Mouse (Mus musculus): ENCODE measurements around the gene Atp2b2.

Atp2b2 gene

DNA sequence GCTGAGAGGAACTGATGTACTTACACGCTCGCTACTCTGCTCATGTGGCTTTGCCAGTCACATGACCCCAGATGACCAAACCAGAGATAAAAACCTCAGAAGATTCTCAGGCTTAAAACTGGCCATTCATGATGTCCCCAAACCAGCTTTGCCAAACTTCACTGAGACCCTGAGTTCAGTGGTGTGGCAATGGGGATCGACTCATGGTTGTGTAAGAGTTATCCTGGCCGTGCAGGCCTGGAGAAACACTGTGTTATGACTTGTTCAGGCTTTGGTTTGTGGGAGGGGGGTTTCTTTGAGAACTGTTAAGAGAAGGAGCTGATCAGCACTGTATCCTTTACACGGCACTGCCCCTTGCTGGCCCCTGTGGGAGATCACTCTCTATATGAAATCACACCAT is 250.0 kb downstream of the Atp2b2 start:
- CTCF ChIA-PET = no interaction called here

DNA sequence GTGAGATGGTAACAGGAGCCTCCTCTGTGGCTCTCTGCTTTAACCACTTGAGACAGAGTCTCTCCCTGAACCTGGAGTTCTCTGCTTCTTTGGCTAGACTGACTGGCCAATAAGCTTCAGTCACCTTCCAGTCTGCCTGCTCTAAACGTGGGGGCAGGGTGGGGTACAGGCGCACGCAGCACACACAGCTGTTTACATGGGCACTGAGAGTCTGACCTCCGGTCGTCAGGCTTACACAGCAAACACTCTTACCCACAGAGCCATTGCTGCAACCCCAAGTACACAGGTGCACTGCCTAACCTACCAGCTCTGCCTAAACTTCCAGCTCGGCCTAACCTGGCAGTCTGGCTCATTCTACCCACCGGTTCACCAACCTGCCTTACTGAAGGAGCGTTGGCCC is 251.4 kb downstream of the Atp2b2 start:
- CTCF ChIA-PET = no interaction called here

DNA sequence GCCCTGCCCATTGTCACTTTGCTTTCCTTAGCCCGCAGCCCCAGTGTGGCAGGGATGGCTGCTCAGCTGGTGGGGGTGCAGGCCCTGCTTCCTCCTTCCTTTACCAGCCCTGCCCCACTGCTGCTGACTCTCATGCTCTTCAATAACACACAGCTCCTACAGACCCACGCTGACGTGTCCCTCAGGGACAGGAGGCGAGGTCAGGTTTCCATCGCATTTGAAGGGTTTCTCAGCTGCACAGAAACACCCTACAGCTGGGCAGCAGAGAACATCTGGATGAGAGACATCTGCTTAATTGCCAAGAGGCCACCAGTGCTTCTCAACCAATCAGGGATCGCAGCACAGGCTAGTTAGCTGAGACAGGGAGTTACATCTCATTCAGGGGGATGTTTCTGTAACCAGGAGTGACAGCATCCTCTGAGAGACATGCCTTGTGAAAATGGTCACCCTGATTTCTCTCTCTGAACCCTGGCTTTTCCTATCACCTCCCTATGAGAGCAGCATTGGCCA is 254.9 kb downstream of the Atp2b2 start:
- CTCF ChIA-PET = interaction anchor here (0.6 kb wide), 1 partner anchor 91 kb away, joined by 5 read pairs; the partner anchor contains the start of gene Tatdn2

DNA sequence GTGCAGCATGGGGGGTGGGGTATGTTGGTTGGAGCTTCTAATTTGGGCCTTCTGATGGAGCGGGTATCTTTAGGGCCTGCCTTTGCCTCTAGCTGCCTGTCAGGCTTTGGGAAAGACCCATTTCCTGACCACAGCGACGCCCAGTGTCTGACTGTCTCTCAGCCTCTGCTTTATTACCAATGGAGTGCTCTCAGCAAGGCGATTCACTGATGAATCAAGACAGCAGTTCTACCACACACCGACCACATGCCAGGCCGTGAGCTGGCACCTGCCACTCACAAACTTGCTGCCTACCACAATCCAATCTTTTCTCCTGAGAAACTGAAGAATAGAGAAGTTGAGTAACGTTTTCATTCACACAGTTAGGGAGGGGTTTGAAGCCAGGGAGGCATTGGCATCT is 256.8 kb downstream of the Atp2b2 start:
- CTCF ChIA-PET = no interaction called here

DNA sequence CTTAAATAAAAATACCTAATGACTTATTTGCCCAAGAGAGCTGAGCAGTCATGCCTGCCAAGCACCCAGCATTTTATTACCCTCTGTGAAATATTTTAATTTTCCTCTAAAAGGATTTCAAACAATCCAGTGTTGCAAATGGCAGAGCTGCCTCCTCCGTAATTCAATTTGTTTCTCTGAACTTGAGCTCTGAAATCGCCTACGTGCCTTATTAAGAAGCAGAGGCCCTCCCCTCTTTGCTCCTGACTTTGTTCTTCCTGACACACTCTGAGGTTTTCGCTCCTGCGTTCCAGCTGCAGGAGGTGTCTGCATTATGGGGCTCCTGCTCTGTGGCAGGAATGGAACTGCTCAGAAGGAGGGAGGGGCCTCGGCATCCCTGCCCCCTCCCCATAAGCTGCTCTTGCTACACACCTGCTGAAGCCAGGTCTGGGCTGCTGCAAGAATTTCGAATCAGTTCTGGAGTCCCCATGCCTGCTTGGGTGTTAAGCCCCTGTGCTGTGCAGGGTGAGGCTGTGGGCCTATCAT is 264.1 kb downstream of the Atp2b2 start:
- CTCF ChIA-PET = no interaction called here

DNA sequence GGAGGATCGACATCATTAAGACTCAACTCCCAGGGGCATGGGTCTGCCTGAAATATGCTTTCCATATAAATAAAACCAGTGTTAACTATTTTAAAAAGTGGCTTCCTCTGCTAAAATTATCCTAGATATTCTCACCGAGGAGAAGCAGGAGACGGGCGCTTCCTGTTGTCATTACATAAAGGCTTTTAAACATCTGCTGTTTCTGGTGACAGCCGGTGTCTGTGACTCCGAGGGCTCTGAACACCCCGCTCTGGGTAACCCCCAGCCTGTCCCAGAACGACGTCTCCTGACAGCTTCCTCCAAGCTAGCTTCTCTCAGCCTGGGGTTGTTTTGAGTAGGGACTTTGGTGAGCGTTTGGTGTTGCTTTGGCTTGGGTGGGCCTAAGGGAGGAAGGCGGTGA is 273.6 kb downstream of the Atp2b2 start:
- CTCF ChIA-PET = no interaction called here

DNA sequence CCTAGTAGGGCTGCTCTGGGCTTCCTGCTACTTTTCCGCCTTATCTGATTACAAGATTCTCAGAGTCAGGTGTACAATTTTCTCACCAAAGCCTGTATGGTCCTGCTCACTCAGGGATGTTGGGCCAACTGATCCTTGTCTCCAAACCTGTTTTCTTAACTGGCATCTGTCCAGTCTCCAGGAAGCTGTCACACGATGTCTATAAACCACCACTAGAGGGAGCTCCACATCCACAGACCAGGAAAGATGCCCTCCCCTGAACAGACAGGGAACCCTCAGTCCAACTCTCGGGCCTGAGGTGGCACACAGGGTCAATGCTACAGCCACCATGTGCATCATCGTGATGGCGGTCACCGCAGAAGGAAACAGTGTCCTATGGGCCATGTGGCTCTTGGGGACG is 280.8 kb downstream of the Atp2b2 start:
- CTCF ChIA-PET = no interaction called here

DNA sequence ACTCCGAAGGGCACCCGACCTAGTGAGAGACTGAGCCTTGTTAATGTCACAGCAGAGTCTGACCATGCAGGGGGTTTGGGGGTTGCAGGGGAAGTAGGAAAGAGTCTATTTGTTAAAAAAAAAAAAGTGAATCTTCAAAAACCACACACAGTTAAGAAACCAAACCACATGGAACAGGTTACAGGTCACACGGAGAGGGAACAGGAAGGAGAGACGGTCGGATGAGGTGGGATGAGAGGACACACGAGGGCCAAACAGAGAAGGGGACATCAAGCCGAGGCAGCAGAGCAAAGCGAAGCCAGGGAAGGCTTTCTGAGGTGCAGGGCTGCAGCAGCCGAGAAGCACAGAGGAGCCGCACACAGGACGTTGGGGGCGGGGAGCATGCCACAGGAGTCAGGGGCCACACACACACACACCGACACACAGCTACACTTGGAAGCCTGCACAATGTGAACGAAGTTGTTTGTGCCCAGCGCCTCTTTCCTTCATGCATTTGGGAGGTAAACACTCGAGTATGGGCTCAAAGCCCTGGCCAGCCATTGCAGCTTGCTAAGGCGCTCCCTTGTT is 293.2 kb downstream of the Atp2b2 start:
- CTCF ChIA-PET = no interaction called here

DNA sequence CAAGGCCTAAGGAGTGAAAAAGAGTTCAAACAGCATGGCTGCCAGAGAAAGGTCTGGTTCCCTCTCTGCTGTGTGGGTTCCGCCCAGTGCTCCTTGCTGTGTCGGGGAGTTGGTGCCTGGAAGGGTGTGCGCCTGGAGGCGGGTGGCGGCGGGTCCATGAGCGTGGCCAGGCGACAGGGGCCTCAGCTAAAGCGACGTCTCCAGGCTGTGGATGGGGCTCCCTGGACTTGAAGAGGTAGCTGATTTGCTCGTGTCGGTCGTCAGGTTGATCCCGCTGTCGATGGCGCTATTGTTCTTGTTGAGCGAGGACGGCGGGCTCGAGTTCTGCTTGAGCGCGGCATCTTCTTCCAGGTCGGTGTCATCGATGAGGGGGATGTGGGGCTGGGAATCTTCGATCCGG is 294.1 kb downstream of the Atp2b2 start:
- CTCF ChIA-PET = no interaction called here

DNA sequence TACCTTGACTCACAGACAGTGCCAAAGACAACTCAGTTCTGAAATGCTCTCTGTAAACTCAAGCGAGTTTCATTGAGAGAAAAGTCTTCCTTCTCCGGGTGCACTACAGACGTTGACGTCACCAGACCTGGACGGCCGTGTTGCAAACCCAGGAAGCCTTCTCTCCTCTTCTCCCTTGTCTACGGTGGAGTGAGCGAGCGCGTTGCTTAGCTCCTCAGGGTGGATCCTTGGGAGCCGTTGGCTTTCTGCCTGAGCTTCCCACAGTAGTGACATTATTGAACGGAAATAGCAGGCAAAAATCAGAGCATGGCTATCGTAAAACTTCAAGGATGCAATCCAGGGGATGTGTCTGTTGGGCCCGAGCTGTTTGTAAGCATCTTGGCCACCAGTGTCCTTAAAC is 295.1 kb downstream of the Atp2b2 start:
- CTCF ChIA-PET = no interaction called here

DNA sequence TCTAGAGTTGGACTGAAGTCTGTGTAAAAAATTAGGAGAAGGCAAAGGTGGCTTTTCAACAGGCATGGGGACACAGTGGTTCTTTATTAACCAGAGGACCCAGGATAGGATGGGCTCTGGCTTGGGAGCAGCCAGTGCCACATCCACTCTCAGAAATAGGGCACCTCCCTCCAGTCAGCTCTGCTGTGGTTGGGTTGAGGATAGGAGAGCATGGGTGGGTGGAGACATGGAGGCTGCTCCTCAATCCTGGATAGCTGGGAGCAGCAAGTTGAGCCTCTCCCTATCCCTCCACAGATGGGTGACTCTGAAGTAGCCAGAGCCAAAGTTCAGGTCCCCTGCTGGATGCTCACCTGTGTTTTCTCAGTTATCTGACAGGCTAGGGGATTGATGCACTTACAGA is 297.3 kb downstream of the Atp2b2 start:
- CTCF ChIA-PET = no interaction called here

DNA sequence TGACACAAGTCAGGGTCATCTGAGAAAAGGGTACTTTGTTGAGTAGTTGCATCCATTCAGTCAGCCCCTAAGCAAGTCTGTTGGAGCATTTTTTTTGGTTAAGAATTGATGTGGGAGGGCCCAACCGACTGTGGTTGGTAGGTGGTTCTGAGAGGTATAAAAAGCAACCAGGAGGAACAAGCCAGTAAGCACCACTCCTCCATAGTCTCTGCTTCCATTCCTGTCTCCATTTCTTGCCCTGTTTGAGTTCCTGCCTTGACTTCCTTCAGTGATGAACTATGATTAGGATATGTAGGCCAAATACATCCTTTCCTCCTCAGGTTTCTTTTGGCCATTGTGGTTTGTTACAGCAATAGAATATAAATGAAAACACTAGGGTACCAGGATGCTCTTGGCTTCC is 299.3 kb downstream of the Atp2b2 start:
- CTCF ChIA-PET = no interaction called here

DNA sequence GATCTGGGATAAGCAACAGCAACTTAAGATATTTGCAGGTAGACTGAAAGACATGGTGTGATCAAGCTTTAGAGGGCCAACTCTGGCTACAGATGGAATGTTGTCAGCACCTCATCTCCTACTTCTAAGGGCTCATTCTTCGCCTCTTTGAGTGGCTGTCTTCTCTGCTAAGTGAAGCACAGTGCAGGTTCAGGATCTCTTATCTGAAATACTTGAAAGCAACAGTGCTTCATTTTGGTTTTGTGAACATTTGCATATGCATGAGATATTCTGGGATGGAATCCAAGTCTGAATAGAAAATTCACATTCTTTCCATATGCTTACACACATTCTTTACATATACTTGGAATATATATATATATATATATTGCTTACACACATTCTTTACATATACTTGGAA is 300.1 kb downstream of the Atp2b2 start:
- CTCF ChIA-PET = no interaction called here

DNA sequence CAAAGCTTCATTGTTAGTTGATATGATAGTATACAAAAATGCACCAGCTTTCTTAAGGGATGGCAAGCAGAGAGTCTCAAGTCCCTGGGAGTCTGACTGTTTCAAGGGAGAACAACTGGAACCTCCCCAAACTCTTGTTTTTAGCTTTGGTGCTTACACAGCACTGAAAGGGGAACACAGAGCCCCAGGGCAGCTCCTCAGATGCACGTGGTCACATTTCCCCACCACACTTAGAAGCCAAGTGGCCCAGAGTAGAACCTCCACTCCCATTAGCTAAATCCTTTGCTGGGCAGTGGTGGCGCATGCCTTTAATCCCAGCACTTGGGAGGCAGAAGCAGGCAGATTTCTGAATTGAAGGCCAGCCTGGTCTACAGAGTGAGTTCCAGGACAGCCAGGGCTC is 301.0 kb downstream of the Atp2b2 start:
- CTCF ChIA-PET = no interaction called here

DNA sequence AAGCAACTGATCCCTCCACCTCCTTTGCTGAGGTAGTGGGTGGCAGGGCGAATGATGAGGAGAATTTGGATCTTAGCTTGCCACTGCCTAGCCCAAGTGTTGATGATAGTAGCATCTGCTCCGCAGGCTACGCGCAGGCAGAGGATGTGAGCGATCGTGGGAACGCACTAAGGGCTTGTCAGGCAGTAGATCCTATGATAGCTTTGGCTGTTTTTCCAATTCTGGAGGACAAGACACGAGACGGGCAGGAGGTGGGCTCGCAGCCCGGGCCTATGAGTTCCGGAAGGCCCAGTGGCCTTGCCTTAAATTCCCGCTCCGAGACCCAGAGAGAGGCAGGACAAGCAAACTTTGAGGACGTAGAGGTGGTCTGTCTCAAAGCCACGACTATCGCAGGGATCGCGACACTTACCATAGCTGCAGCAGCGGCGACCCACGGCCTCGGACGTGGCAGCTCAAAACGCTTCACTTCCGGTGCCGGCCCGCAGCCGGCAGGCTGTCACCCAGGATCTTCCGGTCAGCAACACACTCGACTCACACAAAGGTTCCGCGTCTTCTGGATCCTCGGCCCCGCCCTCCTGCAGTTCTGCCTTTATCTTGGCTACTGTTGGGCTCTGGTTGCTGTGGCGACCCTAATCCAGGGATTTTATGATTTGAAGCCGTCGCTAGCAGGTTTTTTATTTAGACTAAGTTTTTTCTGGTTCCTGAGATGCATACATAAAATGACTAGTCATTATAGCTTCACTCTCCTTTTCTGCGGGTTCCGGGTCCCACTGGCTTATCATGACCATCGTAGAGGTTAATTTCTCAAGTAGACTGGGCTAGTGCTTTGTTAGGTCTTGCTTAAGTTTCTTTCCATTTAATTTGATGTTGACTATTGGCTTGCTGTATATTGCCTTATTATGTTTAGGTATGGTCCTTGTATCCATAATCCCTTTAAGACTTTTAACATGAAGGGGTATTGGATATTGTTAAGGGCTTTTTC is 301.9 kb downstream of the Atp2b2 start, which contains the start of gene Sec13:
Gene Sec13, minus strand, starts transcription at position 508 of the 982 bp plus-strand sequence.
- CTCF ChIA-PET = no interaction called here

DNA sequence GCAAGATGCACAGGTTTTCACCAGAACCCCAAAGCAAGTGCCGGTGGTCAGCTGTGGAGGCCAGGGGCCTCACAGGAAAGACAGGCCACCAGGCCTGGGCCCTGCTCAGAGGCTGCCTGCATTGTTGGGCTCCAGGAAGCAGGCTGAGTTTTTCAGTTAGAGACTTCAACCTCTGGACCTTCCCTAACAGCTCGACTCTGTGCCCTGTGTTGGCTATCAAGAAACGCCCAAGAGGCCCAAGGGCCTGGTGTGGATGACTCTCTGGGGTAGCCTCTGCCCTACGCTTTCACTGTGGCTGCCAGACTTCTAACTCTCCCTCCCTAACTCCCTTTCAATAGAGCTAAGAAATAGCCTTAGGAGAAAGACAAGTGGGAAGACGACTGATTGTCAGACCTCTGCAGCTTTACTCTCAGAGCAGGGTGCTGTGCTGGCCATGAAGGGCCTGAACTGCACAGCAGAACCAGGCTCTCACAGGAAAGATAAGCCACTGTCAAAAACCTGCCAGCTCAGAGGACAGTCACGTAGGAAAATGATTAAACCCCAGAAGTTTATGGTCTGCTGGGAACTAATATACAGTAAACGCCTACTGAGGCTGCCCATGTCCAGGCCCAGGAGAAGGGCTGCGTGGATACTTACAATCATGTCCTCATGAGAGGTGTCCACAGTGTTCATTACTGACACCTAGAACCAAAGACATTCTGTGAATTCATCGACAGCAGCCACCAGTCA is 304.9 kb downstream of the Atp2b2 start:
- CTCF ChIA-PET = interaction anchor here (0.6 kb wide), 1 partner anchor 114 kb away, joined by 3 read pairs; no protein-coding TSS in a partner anchor

DNA sequence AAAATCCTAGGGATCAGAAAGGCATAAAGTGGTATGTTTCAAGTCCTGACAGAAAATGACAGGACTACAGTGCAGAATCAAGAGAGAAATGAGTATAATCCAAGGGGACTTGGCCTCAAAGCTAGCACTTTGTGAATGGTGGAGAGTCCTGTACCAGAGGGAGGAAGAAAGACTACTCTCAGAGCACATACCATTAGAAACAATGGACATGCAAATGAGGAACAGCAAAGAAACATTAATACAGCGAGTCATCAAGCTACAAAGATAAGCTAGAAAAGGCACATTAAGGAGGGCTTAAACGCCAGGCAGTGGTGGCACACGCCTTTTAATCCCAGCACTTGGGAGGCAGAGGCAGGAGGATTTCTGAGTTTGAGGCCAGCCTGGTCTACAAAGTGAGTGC is 311.1 kb downstream of the Atp2b2 start:
- CTCF ChIA-PET = no interaction called here

DNA sequence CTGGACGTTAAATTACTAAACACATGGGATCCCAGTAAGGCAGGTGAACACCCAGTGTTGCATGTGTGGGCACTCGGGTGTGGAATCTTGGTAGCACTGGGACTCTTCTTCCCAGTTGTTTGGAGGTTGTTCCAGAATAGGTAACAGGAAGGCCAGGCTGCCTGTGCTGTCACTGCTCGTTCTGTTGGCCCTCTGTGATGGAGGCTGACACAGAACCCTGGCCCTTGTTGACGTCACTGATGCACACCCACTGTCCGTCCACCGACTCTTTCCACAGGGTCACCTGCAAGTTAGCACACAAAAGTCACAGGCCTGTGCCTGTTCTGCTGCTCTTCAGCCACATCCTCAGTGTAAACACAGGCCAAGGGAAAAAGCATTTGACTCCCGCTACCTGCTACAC is 314.2 kb downstream of the Atp2b2 start:
- CTCF ChIA-PET = no interaction called here

DNA sequence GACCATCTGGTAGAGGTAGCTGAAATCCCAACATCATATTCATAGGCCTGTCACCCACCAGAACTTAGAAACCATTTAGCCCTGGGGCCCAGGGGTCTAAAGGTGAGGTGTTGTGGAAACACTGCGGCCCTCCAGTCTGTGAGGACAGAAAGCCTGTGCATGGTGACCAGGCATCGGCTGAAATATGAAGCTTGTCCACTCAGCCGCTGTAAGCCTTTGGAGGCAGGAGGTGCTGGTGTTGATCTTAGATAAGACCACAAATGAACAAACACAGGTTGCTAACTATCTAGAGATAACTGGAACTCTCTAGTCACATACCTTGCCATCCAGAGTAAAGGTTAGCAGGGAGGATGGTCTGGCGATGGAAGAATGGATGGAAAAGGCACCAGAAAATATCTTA is 321.4 kb downstream of the Atp2b2 start:
- CTCF ChIA-PET = no interaction called here

DNA sequence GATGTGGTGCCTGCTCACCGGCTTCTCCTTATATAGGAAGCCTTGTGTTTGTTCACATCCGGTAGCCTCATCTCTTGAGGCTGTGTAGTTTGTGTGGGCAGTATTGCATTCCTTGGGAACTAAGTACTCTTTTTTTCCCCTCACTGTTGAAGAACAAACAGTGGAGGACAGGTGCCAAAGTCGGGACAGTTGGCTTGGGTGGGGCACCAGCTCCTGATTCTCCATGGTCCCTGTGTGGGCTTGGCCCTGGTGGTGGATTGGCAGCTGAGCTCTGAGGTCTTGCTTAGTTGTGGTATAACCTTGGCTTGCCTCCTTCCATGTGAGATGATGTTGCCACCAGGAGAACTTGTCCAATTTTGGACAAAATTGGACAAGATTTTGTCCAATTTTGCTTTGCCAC is 322.5 kb downstream of the Atp2b2 start, which contains the start of gene Ghrl:
Gene Ghrl, minus strand, starts transcription at position 3 of the 400 bp plus-strand sequence.
- CTCF ChIA-PET = no interaction called here

DNA sequence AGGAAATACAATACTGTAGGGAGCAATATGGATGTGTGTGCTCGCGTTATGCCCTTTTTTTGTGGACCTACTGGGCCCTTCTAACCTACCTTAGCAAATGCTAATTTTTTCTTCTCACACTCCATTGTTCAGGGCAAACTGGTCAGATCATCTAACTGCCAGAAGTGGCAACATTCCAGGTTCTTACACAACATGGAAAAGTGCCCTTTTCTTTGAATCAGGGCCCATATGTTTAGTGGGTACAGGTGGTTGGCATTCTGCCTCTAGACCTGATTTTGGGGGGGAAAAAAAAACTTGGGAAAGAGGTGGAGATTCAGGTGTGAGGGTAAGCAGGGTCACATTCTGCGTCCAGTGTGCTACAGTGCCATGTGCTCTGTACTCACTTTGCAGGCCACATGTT is 324.9 kb downstream of the Atp2b2 start:
- CTCF ChIA-PET = no interaction called here

DNA sequence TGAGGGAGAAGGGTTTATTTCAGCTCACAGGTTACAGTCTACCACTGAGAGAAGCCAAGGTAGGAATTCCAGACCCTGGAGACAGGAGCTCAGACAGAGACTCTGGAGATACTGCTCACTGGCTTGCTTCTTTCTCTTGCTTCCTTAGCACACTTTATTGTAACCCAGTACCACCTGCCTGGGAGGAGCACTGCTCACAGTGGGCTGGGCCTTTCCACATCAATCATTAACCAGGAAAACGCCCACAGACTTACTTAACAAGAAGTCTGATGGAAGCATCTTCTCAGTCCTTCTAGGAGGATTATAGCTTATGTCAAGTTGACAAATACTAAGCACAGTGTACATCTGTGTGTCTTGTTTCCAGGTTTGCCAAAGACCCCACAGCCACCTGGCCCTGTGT is 327.6 kb downstream of the Atp2b2 start:
- CTCF ChIA-PET = interaction anchor here (1.1 kb wide), 1 partner anchor 20 kb away, joined by 3 read pairs; no protein-coding TSS in a partner anchor

All from spleen, embryonic (tissue).